Mouse (Mus musculus) hindbrain, embryonic 16.5 days (tissue): ENCODE data around the gene Psma3. TPM values are rescaled to one million over a fixed set of nuclear protein-coding genes. Genes with fewer than 3 reads are reported as not detected.

ENCODE experiments used
- ATAC-seq: fragments of 200-750 bp; cut with Nextera tagmentation; 2 replicates; pipeline ENCODE4 v1.8.0; 2017; ENCODE audit warnings: moderate TSS enrichment, moderate library complexity
- H3K27ac ChIP-seq: fragments of 300-500 bp; sonication (generic); 2 replicates; pipeline ENCODE4 v1.5.1; 2014; ENCODE audit warnings: low read depth, mild to moderate bottlenecking, control low read depth, low read length, moderate library complexity
- H3K27me3 ChIP-seq: fragments of 300-500 bp; sonication (generic); replicated peaks from 2 replicates; pipeline ENCODE4 v1.6.1; 2014; ENCODE audit warnings: low read length; ENCODE audit not compliant: control insufficient read depth, insufficient read depth
- H3K36me3 ChIP-seq: fragments of 300-500 bp; sonication (generic); 2 replicates; pipeline ENCODE4 v1.6.1; 2014; ENCODE audit warnings: mild to moderate bottlenecking, low read length, moderate library complexity, mixed read lengths; ENCODE audit not compliant: control insufficient read depth, insufficient read depth
- H3K4me1 ChIP-seq: fragments of 300-500 bp; sonication (generic); 2 replicates; pipeline ENCODE4 v1.6.1; 2014; ENCODE audit warnings: low read depth, low read length; ENCODE audit not compliant: control insufficient read depth, insufficient read depth
- H3K4me2 ChIP-seq: fragments of 300-500 bp; sonication (generic); 2 replicates; pipeline ENCODE4 v1.6.1; 2014; ENCODE audit warnings: mild to moderate bottlenecking, low read length, control low read depth, moderate library complexity
- H3K4me3 ChIP-seq: fragments of 300-500 bp; sonication (generic); 2 replicates; pipeline ENCODE4 v1.5.1; 2014; ENCODE audit warnings: mild to moderate bottlenecking, low read length, control low read depth, moderate library complexity
- H3K9ac ChIP-seq: fragments of 300-500 bp; sonication (generic); 2 replicates; pipeline ENCODE4 v1.6.1; 2014; ENCODE audit warnings: low read depth, mild to moderate bottlenecking, control low read depth, low read length, moderate library complexity
- H3K9me3 ChIP-seq: fragments of 300-500 bp; sonication (generic); 2 replicates; pipeline ENCODE4 v1.6.1; 2014; ENCODE audit warnings: mild to moderate bottlenecking, low read length, moderate library complexity; ENCODE audit not compliant: control insufficient read depth
- WGBS: fragments of 180-500 bp; shearing (Covaris S2); extraction: QIAGEN DNeasy Blood & Tissue Kit; methylation state at CpG from one replicate; pipeline ENCODE4 v1.1.7; 2014; 5-methylcytosine and 5-hydroxymethylcytosine counted together
- polyA plus RNA-seq: library from polyadenylated mRNA; unstranded; fragments of >200 nt; fragmentation: Nextera tagmentation; extraction: Ambion mirVana; gene quantifications from 2 replicates; pipeline ENCODE4 v1.2.1, GENCODE M21; 2015

The Psma3 gene
- polyA plus RNA-seq, 1 experiment from 2014 or later: 489 TPM

DNA sequence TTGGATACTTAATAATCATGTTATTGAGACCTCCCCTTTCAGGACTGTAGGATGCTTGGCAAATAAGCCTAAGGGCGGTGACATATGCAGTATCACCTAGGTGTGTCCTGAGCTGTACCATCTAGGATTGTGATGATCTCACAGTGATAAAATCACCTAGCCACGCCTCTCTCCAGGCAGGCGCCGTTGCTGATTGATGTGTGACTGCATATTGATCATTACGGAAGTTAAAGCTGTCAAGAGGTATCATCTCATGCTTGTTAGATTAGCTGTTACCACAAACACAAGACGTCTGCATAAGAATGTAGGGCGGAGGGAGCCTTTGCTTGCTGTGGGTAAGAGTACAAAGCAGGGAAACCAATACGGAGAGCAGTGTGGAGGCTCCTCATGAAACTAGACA is 55.8 kb downstream of the Psma3 start:
- ATAC-seq: no peak
- Histone ChIP-seq H3K27me3 (no peaks in the 10 kb centered on the region), H3K36me3 (no peaks in the 10 kb centered on the region; the same call in 1 of the 2 replicates), H3K9ac (no peak overlapping the region), H3K4me1 (no peaks in the 10 kb centered on the region), H3K4me3 (no peak overlapping the region), H3K9me3 (no peaks in the 10 kb centered on the region), H3K27ac (no peak overlapping the region), H3K4me2 (no peak overlapping the region)
- 85% methylated on average over 8 of the region's 8 CpGs for WGBS

- no peaks in the 10 kb centered on the region; the same call in 1 of the 2 replicates for H3K36me3 ChIP-seq
- no peak for ATAC-seq
- H3K4me1 ChIP-seq: no peaks in the 10 kb centered on the region
- WGBS: 94% methylated on average over 5 of the region's 5 CpGs
- H3K27me3 ChIP-seq: no peaks in the 10 kb centered on the region
- no peak overlapping the region for H3K4me3 ChIP-seq
- H3K9ac ChIP-seq: no peak overlapping the region
- no peaks in the 10 kb centered on the region for H3K9me3 ChIP-seq
- H3K27ac ChIP-seq: no peak overlapping the region
- no peak overlapping the region for H3K4me2 ChIP-seq
Measured at GRCm38 (mm10) chr12:71030722-71031121, 56.3 kb downstream of the Psma3 start.

DNA sequence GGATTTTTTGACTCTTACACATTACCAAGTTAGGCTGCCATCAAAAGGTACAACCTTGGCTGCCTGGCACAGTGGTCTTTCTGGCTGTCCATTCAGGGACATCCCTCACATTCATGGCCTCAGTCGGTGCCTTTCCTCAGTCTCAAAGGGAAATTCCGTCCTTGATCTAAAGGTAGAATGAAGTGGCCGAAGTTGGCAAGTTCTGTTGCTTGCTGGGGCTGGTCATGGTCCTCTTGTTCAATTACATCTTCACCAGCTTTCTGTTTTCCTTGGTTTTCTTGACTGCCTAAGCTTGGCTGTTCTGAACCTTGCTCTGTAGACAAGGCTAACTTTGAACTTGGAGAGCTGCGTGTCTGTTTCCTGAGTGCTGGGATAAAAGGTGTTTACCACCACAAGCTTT is 61.4 kb downstream of the Psma3 start:
- Histone ChIP-seq H3K4me1 (no peaks in the 10 kb centered on the region), H3K27me3 (no peaks in the 10 kb centered on the region), H3K4me2 (no peak overlapping the region), H3K4me3 (no peak overlapping the region), H3K9ac (no peak overlapping the region), H3K9me3 (no peaks in the 10 kb centered on the region), H3K36me3 (peaks cover 6% of the 10 kb centered on the region; the same call in 1 of the 2 replicates), H3K27ac (no peak overlapping the region)
- 92% methylated on average over 4 of the region's 4 CpGs for WGBS
- ATAC-seq: no peak

DNA sequence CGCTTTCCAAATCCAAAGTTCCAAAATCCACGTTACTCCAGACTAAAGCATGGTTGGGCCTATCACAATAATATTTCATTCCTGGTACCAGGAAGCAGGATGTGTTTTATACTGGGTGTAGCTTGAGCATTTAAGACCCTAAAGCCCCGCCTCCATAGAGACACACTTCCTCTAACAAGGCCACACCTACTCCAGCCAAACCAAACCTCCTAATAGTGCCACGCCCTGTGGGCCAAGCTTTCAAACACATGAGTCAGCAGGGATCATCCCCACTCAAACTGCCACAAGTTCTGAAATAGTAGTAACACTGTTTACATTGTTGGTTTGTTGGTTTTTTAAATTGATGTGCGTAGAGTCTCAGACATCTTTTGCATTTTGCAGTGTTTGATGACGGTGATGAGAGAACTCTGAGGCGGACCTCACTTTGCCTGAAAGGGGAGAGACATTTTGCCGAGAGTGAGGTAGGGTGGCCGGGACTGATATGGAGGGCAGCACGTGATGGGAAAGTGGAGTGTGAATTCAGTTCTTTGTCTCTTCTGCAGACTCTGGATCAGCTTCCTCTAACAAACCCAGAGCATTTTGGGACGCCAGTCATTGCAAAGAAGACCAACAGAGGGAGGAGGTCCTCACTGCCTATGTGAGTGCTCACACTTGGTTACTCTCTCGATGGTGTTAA is 62.4 kb downstream of the Psma3 start:
- no peak overlapping the region for H3K4me2 ChIP-seq
- no peaks in the 10 kb centered on the region for H3K4me1 ChIP-seq
- H3K27me3 ChIP-seq: no peaks in the 10 kb centered on the region
- WGBS: 93% methylated on average over 12 of the region's 12 CpGs
- peaks cover 11% of the 10 kb centered on the region for H3K36me3 ChIP-seq
- ATAC-seq: no peak
- no peaks in the 10 kb centered on the region for H3K9me3 ChIP-seq
- no peak overlapping the region for H3K27ac ChIP-seq
- H3K4me3 ChIP-seq: no peak overlapping the region
- no peak overlapping the region for H3K9ac ChIP-seq

DNA sequence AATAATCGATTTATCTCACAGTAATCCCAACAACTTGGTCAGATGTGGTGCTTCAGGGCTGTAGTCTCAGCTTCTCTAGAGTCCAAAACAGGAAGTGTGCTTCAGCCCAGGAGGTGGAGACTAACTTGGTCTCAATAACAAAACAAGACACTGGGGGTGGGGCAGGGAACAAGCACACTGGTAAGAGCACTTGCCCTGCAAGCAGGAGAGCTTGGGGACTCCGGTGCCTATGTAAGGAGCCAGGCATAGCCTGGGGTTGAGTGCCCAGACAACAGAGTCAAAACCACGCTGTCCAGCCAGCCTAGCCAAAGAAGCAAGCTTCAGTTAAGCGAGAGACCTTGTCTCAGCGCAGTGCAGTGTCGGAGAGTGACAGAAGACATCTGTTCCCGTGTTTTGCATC is 66.0 kb downstream of the Psma3 start:
- H3K4me2 ChIP-seq: no peak overlapping the region
- H3K4me1 ChIP-seq: no peaks in the 10 kb centered on the region
- peaks cover 12% of the 10 kb centered on the region for H3K36me3 ChIP-seq
- no peak overlapping the region for H3K4me3 ChIP-seq
- H3K27me3 ChIP-seq: no peaks in the 10 kb centered on the region
- H3K27ac ChIP-seq: no peak overlapping the region
- ATAC-seq: no peak
- H3K9me3 ChIP-seq: no peaks in the 10 kb centered on the region
- no peak overlapping the region for H3K9ac ChIP-seq
- 96% methylated on average over 7 of the region's 7 CpGs for WGBS

DNA sequence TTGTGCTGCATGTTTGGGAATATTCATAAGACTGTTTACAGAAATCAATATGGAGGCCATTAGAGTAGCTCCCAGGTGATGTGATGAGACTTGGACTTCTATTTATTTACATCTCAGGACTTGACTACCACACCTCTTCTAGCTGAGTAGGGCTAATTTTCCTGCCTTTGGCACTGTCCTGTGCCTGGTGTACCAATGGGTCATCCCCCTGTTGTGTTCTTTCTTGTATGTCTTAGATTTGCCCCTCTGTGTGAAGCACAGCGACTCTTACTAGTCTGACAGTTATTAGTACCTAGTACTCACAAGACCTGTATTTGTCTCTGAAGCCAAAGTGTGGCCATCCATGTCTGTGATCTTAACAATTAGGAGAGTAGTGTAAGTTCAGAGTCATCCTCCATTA is 68.0 kb downstream of the Psma3 start:
- Histone ChIP-seq H3K9me3 (no peaks in the 10 kb centered on the region), H3K9ac (no peak overlapping the region), H3K36me3 (peaks cover 18% of the 10 kb centered on the region), H3K4me1 (peaks cover 6% of the 10 kb centered on the region), H3K4me2 (no peak overlapping the region), H3K27ac (no peak overlapping the region), H3K4me3 (no peak overlapping the region), H3K27me3 (no peaks in the 10 kb centered on the region)
- no peak for ATAC-seq
- WGBS: 88% methylated on average over 1 of the region's 1 CpGs

- peaks cover 10% of the 10 kb centered on the region for H3K4me1 ChIP-seq
- H3K4me3 ChIP-seq: no peak overlapping the region
- 90% methylated on average over 3 of the region's 3 CpGs for WGBS
- ATAC-seq: no peak
- H3K27ac ChIP-seq: no peak overlapping the region
- no peaks in the 10 kb centered on the region for H3K9me3 ChIP-seq
- no peak overlapping the region for H3K4me2 ChIP-seq
- no peaks in the 10 kb centered on the region for H3K27me3 ChIP-seq
- H3K36me3 ChIP-seq: peaks cover 18% of the 10 kb centered on the region
- no peak overlapping the region for H3K9ac ChIP-seq
Measured at GRCm38 (mm10) chr12:71043571-71043970, 69.2 kb downstream of the Psma3 start.

GRCm38 (mm10) chr12:71044488-71044887 is 70.1 kb downstream of the Psma3 start:
- Histone ChIP-seq H3K27me3 (no peaks in the 10 kb centered on the region), H3K4me3 (no peak overlapping the region), H3K9me3 (no peaks in the 10 kb centered on the region), H3K4me2 (no peak overlapping the region), H3K36me3 (peaks cover 17% of the 10 kb centered on the region), H3K27ac (no peak overlapping the region), H3K9ac (no peak overlapping the region), H3K4me1 (peaks cover 10% of the 10 kb centered on the region)
- 88% methylated on average over 2 of the region's 2 CpGs for WGBS
- no peak for ATAC-seq
